Mouse (Mus musculus): ENCODE measurements around the gene Zfp760. TPM values are rescaled to one million over a fixed set of nuclear protein-coding genes. Genes with fewer than 3 reads are reported as not detected.
"Not testable (repeated sequence)": the region's sequence is repeated elsewhere in the genome, so short reads cannot be mapped to it uniquely, and the experiment has no call there.

Gene Zfp760
- polyA plus RNA-seq (2015; fragmentation: Nextera tagmentation; extraction: Ambion mirVana), result 20.7 and 22.1 TPM in 2 replicates

- Histone ChIP-seq H3K9ac (peak within 1 kb of the TSS; percentile 68), H3K9me3 (replicated peaks) (no peaks in the 10 kb centered on the region), H3K27me3 (no peaks in the 10 kb centered on the region), H3K4me1 (peaks cover 11% of the 10 kb centered on the region), H3K4me3 (peak within 1 kb of the TSS; percentile 54), H3K4me2 (peak within 1 kb of the TSS; percentile 63), H3K36me3 (ENCODE audit: poor library complexity, severe bottlenecking) (peaks cover 15% of the 10 kb centered on the region), H3K27ac (peak within 1 kb of the TSS; percentile 83)
- peak; percentile 98 for ATAC-seq
- WGBS, result 3% methylated on average over 26 of the region's 26 CpGs
These were observed at the start of gene Zfp760 for GRCm38 (mm10) chr17:21707343-21707996. Gene Zfp760 (plus strand): TSS chr17:21707741.

GRCm38 (mm10) chr17:21678826-21679225 lies 28.7 kb upstream of the Zfp760 start:
- H3K4me1 ChIP-seq; H3K4me2 ChIP-seq; H3K27ac ChIP-seq; H3K9me3 ChIP-seq (replicated peaks); H3K9ac ChIP-seq; H3K36me3 ChIP-seq (ENCODE audit: poor library complexity, severe bottlenecking); H3K4me3 ChIP-seq; ATAC-seq; H3K27me3 ChIP-seq: not testable (repeated sequence)
- WGBS, result 45% methylated on average over 1 of the region's 1 CpGs

- H3K9ac ChIP-seq, result peak overlapping the region; percentile 43
- no peaks in the 10 kb centered on the region for H3K9me3 ChIP-seq (replicated peaks)
- no peaks in the 10 kb centered on the region for H3K27me3 ChIP-seq
- ATAC-seq, result peak; percentile 99
- peak overlapping the region; percentile 59 for H3K4me2 ChIP-seq
- H3K27ac ChIP-seq, result peak overlapping the region; percentile 69
- H3K4me1 ChIP-seq, result peaks cover 4% of the 10 kb centered on the region; the same call in 1 of the 2 replicates
- H3K4me3 ChIP-seq, result peak overlapping the region; percentile 49
- H3K36me3 ChIP-seq (ENCODE audit: poor library complexity, severe bottlenecking), result peaks cover under 1% of the 10 kb centered on the region
- 3% methylated on average over 9 of the region's 9 CpGs for WGBS
These were observed 28.1 kb upstream of the Zfp760 start for GRCm38 (mm10) chr17:21679273-21680018.

GRCm38 (mm10) chr17:21680019-21680376 lies 27.5 kb upstream of the Zfp760 start:
- not testable (repeated sequence) for H3K27ac ChIP-seq; H3K36me3 ChIP-seq (ENCODE audit: poor library complexity, severe bottlenecking); H3K9me3 ChIP-seq (replicated peaks); H3K4me1 ChIP-seq; H3K27me3 ChIP-seq
- H3K4me2 ChIP-seq, result peak overlapping the region; percentile 59
- peak overlapping the region; percentile 43 for H3K9ac ChIP-seq
- peak; percentile 92 for ATAC-seq
- 0% methylated on average over 10 of the region's 10 CpGs for WGBS
- H3K4me3 ChIP-seq, result peak overlapping the region; percentile 49

- no peaks in the 10 kb centered on the region for H3K9me3 ChIP-seq (replicated peaks)
- H3K4me1 ChIP-seq, result no peaks in the 10 kb centered on the region
- WGBS, result 89% methylated on average over 3 of the region's 3 CpGs
- H3K4me3 ChIP-seq, result no peak within 1 kb of the TSS
- peaks cover 42% of the 10 kb centered on the region for H3K36me3 ChIP-seq (ENCODE audit: poor library complexity, severe bottlenecking)
- no peak within 1 kb of the TSS for H3K4me2 ChIP-seq
- no peak within 1 kb of the TSS for H3K27ac ChIP-seq
- H3K9ac ChIP-seq, result no peak within 1 kb of the TSS
- ATAC-seq, result no peak
- H3K27me3 ChIP-seq, result no peaks in the 10 kb centered on the region
These were observed 16.0 kb upstream of the Zfp760 start, which contains the start of gene Gm10226 for GRCm38 (mm10) chr17:21691560-21691959. Gene Gm10226 (plus strand): TSS chr17:21691860.

GRCm38 (mm10) chr17:21693342-21693741 lies 14.2 kb upstream of the Zfp760 start:
- Histone ChIP-seq H3K27me3 (no peaks in the 10 kb centered on the region), H3K27ac (no peak overlapping the region), H3K4me3 (no peak overlapping the region), H3K9me3 (replicated peaks) (no peaks in the 10 kb centered on the region), H3K9ac (no peak overlapping the region), H3K4me1 (no peaks in the 10 kb centered on the region), H3K4me2 (no peak overlapping the region), H3K36me3 (ENCODE audit: poor library complexity, severe bottlenecking) (peaks cover 37% of the 10 kb centered on the region)
- no peak for ATAC-seq
- WGBS, result 87% methylated on average over 3 of the region's 3 CpGs

- Histone ChIP-seq H3K27me3 (no peaks in the 10 kb centered on the region), H3K9me3 (replicated peaks) (no peaks in the 10 kb centered on the region), H3K36me3 (ENCODE audit: poor library complexity, severe bottlenecking) (peaks cover 17% of the 10 kb centered on the region), H3K4me2 (no peak overlapping the region), H3K27ac (no peak overlapping the region), H3K4me1 (no peaks in the 10 kb centered on the region), H3K9ac (no peak overlapping the region), H3K4me3 (no peak overlapping the region)
- ATAC-seq, result no peak
These were observed 11.5 kb upstream of the Zfp760 start for GRCm38 (mm10) chr17:21696073-21696472.

- no peak overlapping the region for H3K27ac ChIP-seq
- H3K27me3 ChIP-seq, result no peaks in the 10 kb centered on the region
- no peaks in the 10 kb centered on the region for H3K36me3 ChIP-seq (ENCODE audit: poor library complexity, severe bottlenecking)
- ATAC-seq, result no peak
- no peak overlapping the region for H3K9ac ChIP-seq
- H3K9me3 ChIP-seq (replicated peaks), result no peaks in the 10 kb centered on the region
- no peak overlapping the region for H3K4me3 ChIP-seq
- H3K4me2 ChIP-seq, result no peak overlapping the region
- WGBS, result 52% methylated on average over 5 of the region's 5 CpGs
- no peaks in the 10 kb centered on the region for H3K4me1 ChIP-seq
These were observed 5.0 kb upstream of the Zfp760 start for GRCm38 (mm10) chr17:21702281-21703240.

- WGBS, result 95% methylated on average over 1 of the region's 1 CpGs
- H3K4me3 ChIP-seq, result no peak overlapping the region
- no peak overlapping the region for H3K27ac ChIP-seq
- H3K4me2 ChIP-seq, result no peak overlapping the region
- ATAC-seq, result no peak
- H3K9me3 ChIP-seq (replicated peaks), result no peaks in the 10 kb centered on the region
- peaks cover 3% of the 10 kb centered on the region for H3K4me1 ChIP-seq
- H3K36me3 ChIP-seq (ENCODE audit: poor library complexity, severe bottlenecking), result no peaks in the 10 kb centered on the region
- no peaks in the 10 kb centered on the region for H3K27me3 ChIP-seq
- H3K9ac ChIP-seq, result no peak overlapping the region
These were observed 4.1 kb upstream of the Zfp760 start for GRCm38 (mm10) chr17:21703414-21703813.

- no peak for ATAC-seq
- H3K36me3 ChIP-seq (ENCODE audit: poor library complexity, severe bottlenecking), result peaks cover 19% of the 10 kb centered on the region
- no peak overlapping the region for H3K27ac ChIP-seq
- peak overlapping the region; percentile 54 for H3K4me3 ChIP-seq
- 30% methylated on average over 2 of the region's 2 CpGs for WGBS
- H3K27me3 ChIP-seq, result no peaks in the 10 kb centered on the region
- H3K9ac ChIP-seq, result peak overlapping the region; percentile 54
- H3K9me3 ChIP-seq (replicated peaks), result no peaks in the 10 kb centered on the region
- peaks cover 11% of the 10 kb centered on the region for H3K4me1 ChIP-seq
- peak overlapping the region; percentile 63 for H3K4me2 ChIP-seq
These were observed 860 bp downstream of the Zfp760 start for GRCm38 (mm10) chr17:21708401-21708800.

GRCm38 (mm10) chr17:21730495-21730894 lies 23.0 kb downstream of the Zfp760 start, which contains the start of gene Zfp229:
Gene Zfp229 (plus strand): TSS chr17:21730795.
- H3K9ac ChIP-seq; H3K27me3 ChIP-seq; H3K9me3 ChIP-seq (replicated peaks); H3K4me3 ChIP-seq; H3K36me3 ChIP-seq (ENCODE audit: poor library complexity, severe bottlenecking); H3K4me2 ChIP-seq; H3K27ac ChIP-seq; H3K4me1 ChIP-seq; ATAC-seq: not testable (repeated sequence)
- WGBS, result 94% methylated on average over 14 of the region's 22 CpGs
